Mouse (Mus musculus): Measurements from ENCODE around the gene Gtf2h4. TPM values are rescaled to one million over a fixed set of nuclear protein-coding genes. Genes with fewer than 3 reads are reported as not detected.

Gtf2h4 gene
- polyA plus RNA-seq, 1 experiment: 105 TPM

GRCm38 (mm10) chr17:35710705-35711347 lies 37.3 kb upstream of the Gtf2h4 start:
- no peak overlapping the region for H3K4me3 ChIP-seq (ENCODE audit: low read depth, low read length)

GRCm38 (mm10) chr17:35708611-35709010 lies 35.1 kb upstream of the Gtf2h4 start:
- Histone ChIP-seq H3K27ac (ENCODE audit: insufficient read depth, low read length) (no peak overlapping the region), H3K4me3 (ENCODE audit: low read depth, low read length) (no peak overlapping the region), H3K9ac (ENCODE audit: low read depth, poor library complexity, severe bottlenecking) (no peak overlapping the region), H3K4me1 (ENCODE audit: control insufficient read depth, insufficient read depth, low read length) (peaks cover 8% of the 10 kb centered on the region), H3K36me3 (ENCODE audit: control insufficient read depth, insufficient read depth, low read length, poor library complexity, severe bottlenecking) (no peaks in the 10 kb centered on the region), H3K27me3 (ENCODE audit: control insufficient read depth, insufficient read depth, low read length, poor library complexity, severe bottlenecking) (no peaks in the 10 kb centered on the region), H3K9me3 (replicated peaks; ENCODE audit: control insufficient read depth, insufficient read depth, low read length, poor library complexity, severe bottlenecking) (no peaks in the 10 kb centered on the region)
- TF ChIP-seq POLR2A (IDR thresholded peaks at IDR 0.05; ENCODE audit: insufficient read depth, low read length): no peak
- TF ChIP-seq EP300 (IDR thresholded peaks at IDR 0.05; ENCODE audit: insufficient read depth, low read depth, low read length): no peak
- TF ChIP-seq CTCF (IDR thresholded peaks at IDR 0.05; ENCODE audit: low read depth, low read length): no peak

More at GRCm38 (mm10) chr17:35710705-35711347, 37.3 kb upstream of the Gtf2h4 start:
- no peak overlapping the region for H3K9ac ChIP-seq (ENCODE audit: low read depth, poor library complexity, severe bottlenecking)
- peaks cover 8% of the 10 kb centered on the region for H3K4me1 ChIP-seq (ENCODE audit: control insufficient read depth, insufficient read depth, low read length)
- no peak overlapping the region for H3K27ac ChIP-seq (ENCODE audit: insufficient read depth, low read length)
- TF ChIP-seq CTCF (IDR thresholded peaks at IDR 0.05; ENCODE audit: low read depth, low read length) (no peak), POLR2A (IDR thresholded peaks at IDR 0.05; ENCODE audit: insufficient read depth, low read length) (no peak), EP300 (IDR thresholded peaks at IDR 0.05; ENCODE audit: insufficient read depth, low read depth, low read length) (no peak)
- no peaks in the 10 kb centered on the region for H3K9me3 ChIP-seq (replicated peaks; ENCODE audit: control insufficient read depth, insufficient read depth, low read length, poor library complexity, severe bottlenecking)
- H3K36me3 ChIP-seq (ENCODE audit: control insufficient read depth, insufficient read depth, low read length, poor library complexity, severe bottlenecking): no peaks in the 10 kb centered on the region
- no peaks in the 10 kb centered on the region for H3K27me3 ChIP-seq (ENCODE audit: control insufficient read depth, insufficient read depth, low read length, poor library complexity, severe bottlenecking)

- TF ChIP-seq EP300 (IDR thresholded peaks at IDR 0.05; ENCODE audit: insufficient read depth, low read depth, low read length) (no peak), CTCF (IDR thresholded peaks at IDR 0.05; ENCODE audit: low read depth, low read length) (no peak), POLR2A (IDR thresholded peaks at IDR 0.05; ENCODE audit: insufficient read depth, low read length) (no peak)
- Histone ChIP-seq H3K9ac (ENCODE audit: low read depth, poor library complexity, severe bottlenecking) (no peak overlapping the region), H3K27me3 (ENCODE audit: control insufficient read depth, insufficient read depth, low read length, poor library complexity, severe bottlenecking) (no peaks in the 10 kb centered on the region), H3K4me3 (ENCODE audit: low read depth, low read length) (no peak overlapping the region), H3K27ac (ENCODE audit: insufficient read depth, low read length) (no peak overlapping the region), H3K9me3 (replicated peaks; ENCODE audit: control insufficient read depth, insufficient read depth, low read length, poor library complexity, severe bottlenecking) (no peaks in the 10 kb centered on the region), H3K4me1 (ENCODE audit: control insufficient read depth, insufficient read depth, low read length) (peaks cover 8% of the 10 kb centered on the region), H3K36me3 (ENCODE audit: control insufficient read depth, insufficient read depth, low read length, poor library complexity, severe bottlenecking) (no peaks in the 10 kb centered on the region)
These were observed 34.4 kb upstream of the Gtf2h4 start for GRCm38 (mm10) chr17:35707929-35708328.

- TF ChIP-seq POLR2A (IDR thresholded peaks at IDR 0.05; ENCODE audit: insufficient read depth, low read length): no peak
- no peak for TF ChIP-seq EP300 (IDR thresholded peaks at IDR 0.05; ENCODE audit: insufficient read depth, low read depth, low read length)
- peak; percentile 64 for TF ChIP-seq CTCF (IDR thresholded peaks at IDR 0.05; ENCODE audit: low read depth, low read length)
- no peak overlapping the region for H3K4me3 ChIP-seq (ENCODE audit: low read depth, low read length)
- H3K36me3 ChIP-seq (ENCODE audit: control insufficient read depth, insufficient read depth, low read length, poor library complexity, severe bottlenecking): no peaks in the 10 kb centered on the region
- no peaks in the 10 kb centered on the region for H3K9me3 ChIP-seq (replicated peaks; ENCODE audit: control insufficient read depth, insufficient read depth, low read length, poor library complexity, severe bottlenecking)
- H3K27me3 ChIP-seq (ENCODE audit: control insufficient read depth, insufficient read depth, low read length, poor library complexity, severe bottlenecking): no peaks in the 10 kb centered on the region
- peaks cover 3% of the 10 kb centered on the region for H3K4me1 ChIP-seq (ENCODE audit: control insufficient read depth, insufficient read depth, low read length)
- no peak overlapping the region for H3K27ac ChIP-seq (ENCODE audit: insufficient read depth, low read length)
- H3K9ac ChIP-seq (ENCODE audit: low read depth, poor library complexity, severe bottlenecking): no peak overlapping the region
These were observed 32.3 kb upstream of the Gtf2h4 start for GRCm38 (mm10) chr17:35705836-35706235.

- Histone ChIP-seq H3K4me1 (ENCODE audit: control insufficient read depth, insufficient read depth, low read length) (peaks cover 3% of the 10 kb centered on the region), H3K4me3 (ENCODE audit: low read depth, low read length) (peak within 1 kb of the TSS; percentile 24)
These were observed 31.3 kb upstream of the Gtf2h4 start, which contains the start of gene Ddr1 for GRCm38 (mm10) chr17:35704621-35705464. Ddr1 (minus strand) TSS chr17:35704621.

More at GRCm38 (mm10) chr17:35704621-35705464, 31.3 kb upstream of the Gtf2h4 start, which contains the start of gene Ddr1:
- TF ChIP-seq EP300 (IDR thresholded peaks at IDR 0.05; ENCODE audit: insufficient read depth, low read depth, low read length) (no peak), CTCF (IDR thresholded peaks at IDR 0.05; ENCODE audit: low read depth, low read length) (no peak), POLR2A (IDR thresholded peaks at IDR 0.05; ENCODE audit: insufficient read depth, low read length) (no peak)
- Histone ChIP-seq H3K27ac (ENCODE audit: insufficient read depth, low read length) (peak within 1 kb of the TSS; percentile 33), H3K9ac (ENCODE audit: low read depth, poor library complexity, severe bottlenecking) (peak within 1 kb of the TSS; percentile 36), H3K27me3 (ENCODE audit: control insufficient read depth, insufficient read depth, low read length, poor library complexity, severe bottlenecking) (no peaks in the 10 kb centered on the region), H3K9me3 (replicated peaks; ENCODE audit: control insufficient read depth, insufficient read depth, low read length, poor library complexity, severe bottlenecking) (no peaks in the 10 kb centered on the region), H3K36me3 (ENCODE audit: control insufficient read depth, insufficient read depth, low read length, poor library complexity, severe bottlenecking) (no peaks in the 10 kb centered on the region)
